Mouse (Mus musculus): ENCODE measurements around the gene Mxra7.

- TF ChIP-seq CTCF (IDR thresholded peaks at IDR 0.05; ENCODE audit: low read depth) (no peak), EP300 (optimal IDR thresholded peaks at IDR 0.05) (no peak)
Measured at GRCm38 (mm10) chr11:116843261-116844233, 15.7 kb upstream of the Mxra7 start, which contains the start of the genes Mettl23 and Jmjd6.
